Mouse (Mus musculus) liver, adult 2 months (tissue): Measurements from ENCODE around the gene Bmp2k. TPM values are rescaled to one million over a fixed set of nuclear protein-coding genes. Genes with fewer than 3 reads are reported as not detected.
"Not testable (repeated sequence)": the region's sequence is repeated elsewhere in the genome, so short reads cannot be mapped to it uniquely, and the experiment has no call there.

Source experiments
- DNase-seq: peaks from one replicate; pipeline ENCODE4 v3.0.0-alpha.2; 2011; ENCODE audit warnings: low read depth, low spot score; ENCODE audit errors: extremely low read depth
- H3K27ac ChIP-seq: fragments of 200-500 bp; replicated peaks from 2 replicates; pipeline ENCODE4 v1.5.1; 2012; ENCODE audit warnings: low read depth, mild to moderate bottlenecking, control low read depth, inconsistent platforms, low read length; ENCODE audit not compliant: insufficient read depth
- H3K27me3 ChIP-seq: fragments of 200-500 bp; 2 replicates; pipeline ENCODE4 v1.6.1; 2012; ENCODE audit warnings: mild to moderate bottlenecking, moderate library complexity, low read length, inconsistent platforms; ENCODE audit not compliant: control insufficient read depth, insufficient read depth
- H3K36me3 ChIP-seq: fragments of 200-500 bp; 2 replicates; pipeline ENCODE4 v1.6.1; 2012; ENCODE audit warnings: low read length, inconsistent platforms; ENCODE audit not compliant: control insufficient read depth, insufficient read depth
- H3K4me1 ChIP-seq: fragments of 200-500 bp; 2 replicates; pipeline ENCODE4 v1.6.1; 2011; ENCODE audit warnings: low read length; ENCODE audit not compliant: control insufficient read depth, insufficient read depth
- H3K4me3 ChIP-seq: fragments of 200-500 bp; 2 replicates; pipeline ENCODE4 v1.5.1; 2011; ENCODE audit warnings: low read depth, mild to moderate bottlenecking, control low read depth, low read length, moderate library complexity; ENCODE audit not compliant: insufficient read depth
- H3K79me2 ChIP-seq: fragments of 200-500 bp; 2 replicates; pipeline ENCODE4 v1.6.1; 2012; ENCODE audit warnings: inconsistent platforms, mild to moderate bottlenecking, low read length, moderate library complexity; ENCODE audit not compliant: control insufficient read depth, insufficient read depth
- H3K9ac ChIP-seq: fragments of 200-500 bp; 2 replicates; pipeline ENCODE4 v1.6.1; 2012; ENCODE audit warnings: low read depth, mild to moderate bottlenecking, control low read depth, inconsistent platforms, low read length
- CTCF ChIP-seq: fragments of 200-500 bp; IDR thresholded peaks from 2 replicates; pipeline ENCODE4 v1.5.1; 2011; ENCODE audit warnings: low read depth, low read length, control low read depth
- POLR2A ChIP-seq: fragments of 200-500 bp; IDR thresholded peaks from 2 replicates; pipeline ENCODE4 v1.6.1; 2011; ENCODE audit warnings: low read length, control low read depth; ENCODE audit not compliant: insufficient read depth; ENCODE audit errors: extremely low read depth
- WGBS: fragments of 180-500 bp; shearing (Covaris S2); methylation state at CpG from one replicate; pipeline ENCODE4 v1.1.7; 2018; 5-methylcytosine and 5-hydroxymethylcytosine counted together
- polyA plus RNA-seq: library from polyadenylated mRNA; depleted of rRNA; stranded (reverse); fragments of >200 nt; gene quantifications from 2 replicates; pipeline ENCODE4 v1.2.3, GENCODE M21; 2012
- total RNA-seq: library from RNA; depleted of rRNA; stranded (reverse); fragments of >200 nt; gene quantifications from 2 replicates; pipeline ENCODE4 v1.2.3, GENCODE M21; 2014

Bmp2k gene
- total and polyA plus RNA-seq, 2 experiments, result 2.9 to 7.1 TPM

DNA sequence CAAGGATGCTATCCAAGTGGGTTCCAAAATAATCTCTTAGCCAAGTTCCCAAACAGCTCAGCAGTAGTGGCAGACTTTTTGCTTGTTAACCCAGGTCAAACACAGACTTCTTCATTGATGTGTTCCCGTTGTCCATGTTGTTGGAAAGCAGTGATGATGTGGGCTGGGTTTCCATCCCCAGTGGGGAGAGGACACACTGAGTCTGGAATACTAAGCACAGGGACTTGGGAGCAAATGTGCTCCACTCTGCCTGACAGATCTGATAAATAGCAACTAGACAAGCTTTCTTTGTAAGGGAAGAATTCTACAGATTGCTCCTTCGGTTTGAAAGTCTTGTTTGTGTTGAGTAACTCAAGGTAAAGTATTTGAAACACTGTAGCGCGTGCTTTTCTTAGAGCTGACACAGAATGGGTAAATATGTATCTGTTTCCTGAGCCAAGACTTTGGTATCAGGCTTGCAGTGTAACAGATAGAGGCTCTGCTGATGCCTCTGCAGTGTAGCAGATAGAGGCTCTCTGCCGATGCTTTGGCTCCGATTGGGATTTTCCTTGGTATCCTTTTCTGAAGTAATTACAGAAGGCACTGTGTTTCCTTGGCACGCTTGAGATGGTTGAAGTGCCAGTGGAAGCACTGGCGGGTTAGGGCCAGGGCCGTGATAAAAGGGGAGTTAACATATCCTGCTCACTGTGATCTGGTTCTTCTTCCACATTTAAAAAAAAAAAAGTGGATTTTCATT is 19.5 kb downstream of the Bmp2k start:
- H3K36me3 ChIP-seq, result no peaks in the 10 kb centered on the region
- no peak for TF ChIP-seq CTCF
- no peak for TF ChIP-seq POLR2A
- H3K27me3 ChIP-seq, result no peaks in the 10 kb centered on the region
- DNase-seq, result no peak
- no peak overlapping the region for H3K9ac ChIP-seq
- no peak overlapping the region for H3K27ac ChIP-seq
- WGBS, result 52% methylated on average over 9 of the region's 9 CpGs
- peaks cover 2% of the 10 kb centered on the region for H3K4me1 ChIP-seq
- peaks cover 26% of the 10 kb centered on the region for H3K79me2 ChIP-seq
- no peak overlapping the region for H3K4me3 ChIP-seq

DNA sequence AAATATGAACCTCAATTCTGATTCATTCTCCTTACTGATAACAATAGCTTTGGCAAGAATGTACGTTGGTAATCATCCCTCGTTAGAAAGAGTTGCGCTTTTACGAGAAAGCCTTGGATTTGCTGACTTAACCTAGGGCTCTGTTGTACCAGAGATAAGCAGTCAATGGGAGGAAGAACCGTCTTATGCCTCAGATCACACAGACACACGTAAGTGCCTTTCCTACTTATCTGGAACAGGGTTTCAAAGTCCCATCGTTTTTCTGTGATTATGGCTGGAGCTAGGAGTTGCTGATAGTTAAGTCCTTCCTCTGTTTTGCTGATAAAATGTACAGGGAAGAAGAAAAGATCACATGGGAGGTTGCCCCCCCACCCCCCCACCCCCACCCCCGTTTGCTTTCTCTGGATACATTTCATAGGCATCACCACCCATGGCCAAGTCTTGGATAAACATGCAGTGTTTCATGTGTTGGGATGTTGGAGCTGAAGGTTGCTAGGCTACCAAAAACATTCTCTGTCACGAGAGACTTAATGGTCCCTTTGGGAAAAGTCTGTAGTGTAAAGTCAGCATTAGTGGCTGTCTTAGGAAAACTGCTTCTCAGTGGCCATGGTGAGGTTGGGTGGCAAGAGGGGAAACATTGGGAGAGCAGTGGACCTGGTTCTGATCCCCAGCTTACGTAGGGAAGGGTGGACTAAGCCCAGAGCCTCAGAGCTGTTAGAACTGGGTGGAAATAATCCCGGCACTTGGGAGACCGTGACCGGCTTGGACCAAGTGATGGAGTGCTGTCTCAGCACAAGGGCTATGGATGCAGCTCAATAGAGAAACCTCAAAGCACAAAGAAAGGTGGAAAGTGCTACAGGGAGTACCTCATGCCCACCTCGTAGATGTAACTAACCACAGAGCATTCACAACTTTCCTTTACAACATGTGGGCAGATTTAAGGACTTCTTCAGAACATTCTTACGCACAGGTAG is 25.1 kb downstream of the Bmp2k start:
- no peak for TF ChIP-seq POLR2A
- no peak for TF ChIP-seq CTCF
- H3K9ac ChIP-seq, result no peak overlapping the region
- H3K79me2 ChIP-seq, result peaks cover 30% of the 10 kb centered on the region
- no peak for DNase-seq
- no peaks in the 10 kb centered on the region for H3K36me3 ChIP-seq
- WGBS, result 77% methylated on average over 15 of the region's 15 CpGs
- H3K4me1 ChIP-seq, result peaks cover 5% of the 10 kb centered on the region; the same call in 1 of the 2 replicates
- no peaks in the 10 kb centered on the region for H3K27me3 ChIP-seq
- H3K27ac ChIP-seq, result no peak overlapping the region
- no peak overlapping the region for H3K4me3 ChIP-seq

DNA sequence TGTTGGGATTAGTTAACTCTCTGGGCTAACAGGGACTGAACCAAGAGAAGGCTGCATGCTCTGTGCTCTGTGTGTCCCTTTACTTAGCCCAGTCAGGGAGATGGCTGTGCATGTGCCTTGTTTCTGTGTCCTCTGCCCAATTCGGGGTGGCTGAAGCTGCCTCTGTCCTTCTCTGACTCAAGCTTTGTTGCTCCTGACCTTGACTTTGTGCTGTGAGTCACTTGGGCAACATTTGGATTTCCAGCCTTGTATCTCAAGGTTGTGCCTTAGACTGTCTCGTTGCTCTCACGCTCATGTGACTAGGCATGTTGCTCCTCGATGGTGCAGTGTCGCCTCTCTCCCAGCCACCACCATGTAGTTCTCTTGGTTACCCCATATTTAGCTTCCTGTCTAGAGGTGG is 27.3 kb downstream of the Bmp2k start:
- Histone ChIP-seq H3K9ac (no peak overlapping the region), H3K27ac (no peak overlapping the region)

DNA sequence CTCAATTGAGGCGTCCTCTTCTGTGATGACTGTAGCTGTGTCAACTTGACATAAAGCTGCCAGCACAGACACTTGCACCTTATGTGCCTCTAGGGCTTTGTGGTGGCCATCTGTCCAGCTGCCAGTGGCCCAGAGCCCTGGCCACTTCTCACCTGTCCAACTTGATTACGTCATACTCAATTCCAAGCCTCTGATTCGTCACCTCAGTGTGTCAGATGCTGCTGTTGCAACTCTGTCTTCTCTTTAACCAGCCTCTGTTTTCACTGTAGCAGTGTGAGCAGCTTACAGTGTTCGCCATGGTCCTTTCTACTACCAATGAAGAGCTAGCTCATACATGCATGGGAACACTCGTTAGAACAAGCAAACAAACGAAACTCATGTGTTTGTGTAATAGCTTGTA is 28.2 kb downstream of the Bmp2k start:
- H3K9ac ChIP-seq, result no peak overlapping the region
- peaks cover 20% of the 10 kb centered on the region; the same call in 1 of the 2 replicates for H3K79me2 ChIP-seq
- peak; percentile 75 for DNase-seq
- H3K27me3 ChIP-seq, result no peaks in the 10 kb centered on the region
- TF ChIP-seq CTCF, result no peak
- 58% methylated on average over 6 of the region's 6 CpGs for WGBS
- peaks cover 5% of the 10 kb centered on the region; the same call in 1 of the 2 replicates for H3K4me1 ChIP-seq
- H3K4me3 ChIP-seq, result no peak overlapping the region
- H3K36me3 ChIP-seq, result peaks cover 2% of the 10 kb centered on the region; the same call in 1 of the 2 replicates
- no peak overlapping the region for H3K27ac ChIP-seq

More for the DNA sequence above, 27.3 kb downstream of the Bmp2k start:
- H3K79me2 ChIP-seq, result peaks cover 21% of the 10 kb centered on the region; the same call in 1 of the 2 replicates
- 84% methylated on average over 5 of the region's 5 CpGs for WGBS
- H3K36me3 ChIP-seq, result peaks cover 2% of the 10 kb centered on the region; the same call in 1 of the 2 replicates
- H3K4me3 ChIP-seq, result no peak overlapping the region
- H3K4me1 ChIP-seq, result peaks cover 5% of the 10 kb centered on the region; the same call in 1 of the 2 replicates
- H3K27me3 ChIP-seq, result no peaks in the 10 kb centered on the region
- no peak for DNase-seq
- TF ChIP-seq CTCF, result no peak
- TF ChIP-seq POLR2A, result no peak

DNA sequence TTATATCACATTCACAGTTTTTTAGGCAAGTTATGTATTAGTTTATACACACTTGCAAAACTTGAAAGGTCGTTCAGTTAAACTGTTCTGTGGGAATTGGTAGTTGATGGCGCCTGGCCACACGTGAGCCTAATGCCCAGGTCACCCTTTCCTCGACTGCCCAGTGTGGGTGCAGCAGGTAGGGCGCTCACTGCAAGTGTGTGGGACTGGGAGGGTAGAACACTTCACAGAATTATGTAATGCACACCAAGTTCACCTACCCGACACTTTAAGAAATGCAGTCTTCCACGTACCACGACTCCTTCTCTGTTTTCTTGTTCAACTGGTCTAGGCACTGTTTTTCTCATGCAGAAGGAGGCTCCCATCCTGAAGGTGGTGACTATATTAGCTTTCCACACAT is 30.5 kb downstream of the Bmp2k start:
- no peak overlapping the region for H3K4me3 ChIP-seq
- TF ChIP-seq CTCF (no peak), POLR2A (no peak)
- no peaks in the 10 kb centered on the region for H3K27me3 ChIP-seq
- peaks cover 16% of the 10 kb centered on the region; the same call in 1 of the 2 replicates for H3K79me2 ChIP-seq
- no peak overlapping the region for H3K9ac ChIP-seq
- H3K4me1 ChIP-seq, result peaks cover 3% of the 10 kb centered on the region; the same call in 1 of the 2 replicates
- no peak for DNase-seq
- no peak overlapping the region for H3K27ac ChIP-seq
- WGBS, result 93% methylated on average over 8 of the region's 8 CpGs
- H3K36me3 ChIP-seq, result peaks cover 8% of the 10 kb centered on the region; the same call in 1 of the 2 replicates

DNA sequence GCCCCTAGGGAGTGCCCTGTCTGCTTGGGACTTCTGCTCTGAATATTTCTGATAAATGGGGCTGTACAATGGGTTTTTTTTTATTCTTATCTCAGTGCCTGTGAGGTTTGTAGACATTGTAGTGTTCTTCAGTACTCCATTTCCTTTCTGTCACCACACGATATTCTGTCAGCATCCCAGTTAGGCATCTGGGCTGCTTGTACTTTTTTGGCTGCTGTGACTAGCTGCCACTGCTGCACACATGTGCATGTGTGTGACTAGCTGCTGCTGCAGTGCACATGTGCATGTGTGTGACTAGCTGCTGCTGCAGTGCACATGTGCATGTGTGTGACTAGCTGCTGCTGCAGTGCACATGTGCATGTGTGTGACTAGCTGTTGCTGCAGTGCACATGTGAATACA is 31.4 kb downstream of the Bmp2k start:
- DNase-seq, H3K4me3 ChIP-seq, H3K9ac ChIP-seq, H3K36me3 ChIP-seq, H3K27ac ChIP-seq, H3K27me3 ChIP-seq, H3K4me1 ChIP-seq: not testable (repeated sequence)
- peaks cover 16% of the 10 kb centered on the region; the same call in 1 of the 2 replicates for H3K79me2 ChIP-seq
- 71% methylated on average over 1 of the region's 1 CpGs for WGBS
